Mouse (Mus musculus) brain, embryonic 14.5 days (tissue): ENCODE data around the gene Pgghg.

Experiments used
- CTCF ChIP-seq: fragments of 200-500 bp; IDR thresholded peaks from 2 replicates; pipeline ENCODE4 v1.5.1; 2012; ENCODE audit warnings: inconsistent platforms, mild to moderate bottlenecking, moderate library complexity, borderline replicate concordance; ENCODE audit not compliant: insufficient read depth, insufficient read length; ENCODE audit errors: extremely low read depth
- POLR2A ChIP-seq: fragments of 200-500 bp; IDR thresholded peaks from 2 replicates; pipeline ENCODE4 v1.6.1; 2012; ENCODE audit warnings: mild to moderate bottlenecking, inconsistent platforms, borderline replicate concordance; ENCODE audit not compliant: poor library complexity, insufficient read depth, insufficient read length, severe bottlenecking; ENCODE audit errors: extremely low read depth

- TF ChIP-seq CTCF (no peak), POLR2A (no peak)
Measured at GRCm38 (mm10) chr7:140939669-140940171, 1.5 kb upstream of the Pgghg start.
